Mouse (Mus musculus) embryonic facial prominence, embryonic 14.5 days (tissue): ENCODE data around the gene 4930516K23Rik. TPM values are rescaled to one million over a fixed set of nuclear protein-coding genes. Genes with fewer than 3 reads are reported as not detected.

Experiments
- ATAC-seq: fragments of 200-750 bp; cut with Nextera tagmentation; 2 replicates; pipeline ENCODE4 v1.8.0; 2017; ENCODE audit warnings: low read depth, moderate number of reproducible peaks, moderate TSS enrichment
- DNase-seq: peaks from one replicate; pipeline ENCODE4 v3.0.0-alpha.2; 2015; ENCODE audit warnings: low spot score
- H3K27ac ChIP-seq: fragments of 300-500 bp; sonication (generic); replicated peaks from 2 replicates; pipeline ENCODE4 v1.5.1; 2014; ENCODE audit warnings: low read depth, mild to moderate bottlenecking, low read length, moderate library complexity
- H3K27me3 ChIP-seq: fragments of 300-500 bp; sonication (generic); replicated peaks from 2 replicates; pipeline ENCODE4 v1.6.1; 2014; ENCODE audit warnings: low read length; ENCODE audit not compliant: control insufficient read depth, insufficient read depth
- H3K36me3 ChIP-seq: fragments of 300-500 bp; sonication (generic); 2 replicates; pipeline ENCODE4 v1.6.1; 2014; ENCODE audit warnings: low read length, mixed read lengths; ENCODE audit not compliant: control insufficient read depth, insufficient read depth
- H3K4me1 ChIP-seq: fragments of 300-500 bp; sonication (generic); 2 replicates; pipeline ENCODE4 v1.6.1; 2014; ENCODE audit warnings: antibody characterized with exemption, low read length; ENCODE audit not compliant: control insufficient read depth, insufficient read depth
- H3K4me2 ChIP-seq: fragments of 300-500 bp; sonication (generic); 2 replicates; pipeline ENCODE4 v1.6.1; 2014; ENCODE audit warnings: low read depth, mild to moderate bottlenecking, low read length, moderate library complexity, mixed read lengths
- H3K4me3 ChIP-seq: fragments of 300-500 bp; sonication (generic); 2 replicates; pipeline ENCODE4 v1.5.1; 2014; ENCODE audit warnings: low read depth, mild to moderate bottlenecking, low read length
- H3K9ac ChIP-seq: fragments of 300-500 bp; sonication (generic); 2 replicates; pipeline ENCODE4 v1.6.1; 2014; ENCODE audit warnings: low read depth, mild to moderate bottlenecking, low read length, moderate library complexity, mixed read lengths
- H3K9me3 ChIP-seq: fragments of 300-500 bp; sonication (generic); 2 replicates; pipeline ENCODE4 v1.6.1; 2016; ENCODE audit warnings: low read length; ENCODE audit not compliant: control insufficient read depth
- WGBS: fragments of 180-500 bp; shearing (Covaris S2); extraction: QIAGEN DNeasy Blood & Tissue Kit; methylation state at CpG from one replicate; pipeline ENCODE4 v1.1.7; 2014; 5-methylcytosine and 5-hydroxymethylcytosine counted together
- polyA plus RNA-seq: library from polyadenylated mRNA; unstranded; fragments of >200 nt; fragmentation: Nextera tagmentation; extraction: Ambion mirVana; gene quantifications from 2 replicates; pipeline ENCODE4 v1.2.1, GENCODE M21; 2014

Gene 4930516K23Rik
- polyA plus RNA-seq, 1 experiment from 2014 or later = not detected

DNA sequence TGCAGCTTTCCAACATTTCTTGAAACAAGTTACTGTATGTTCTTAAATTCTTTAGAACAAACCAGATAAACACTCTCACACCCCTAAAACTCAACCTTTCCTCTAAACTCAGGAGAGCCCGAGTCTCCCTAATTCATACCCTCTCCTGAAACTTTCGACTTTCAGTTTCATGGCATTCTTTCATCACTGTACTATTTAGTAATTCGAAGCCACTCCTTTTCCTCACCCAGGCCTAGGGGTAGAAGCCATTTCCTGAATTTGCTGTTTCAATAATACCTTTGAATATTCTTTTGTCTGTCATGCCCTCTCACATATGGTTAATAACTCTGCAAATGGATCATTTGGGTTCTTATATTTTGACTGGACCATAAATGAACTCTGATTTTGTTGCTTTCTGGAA is 34.3 kb downstream of the 4930516K23Rik start:
- ATAC-seq = no peak
- DNase-seq = no peak
- Histone ChIP-seq H3K4me2 (no peak overlapping the region), H3K36me3 (no peaks in the 10 kb centered on the region), H3K4me1 (no peaks in the 10 kb centered on the region), H3K9ac (no peak overlapping the region), H3K27ac (no peak overlapping the region), H3K9me3 (no peaks in the 10 kb centered on the region), H3K27me3 (no peaks in the 10 kb centered on the region), H3K4me3 (no peak overlapping the region)
- 80% methylated on average over 3 of the region's 3 CpGs for WGBS

DNA sequence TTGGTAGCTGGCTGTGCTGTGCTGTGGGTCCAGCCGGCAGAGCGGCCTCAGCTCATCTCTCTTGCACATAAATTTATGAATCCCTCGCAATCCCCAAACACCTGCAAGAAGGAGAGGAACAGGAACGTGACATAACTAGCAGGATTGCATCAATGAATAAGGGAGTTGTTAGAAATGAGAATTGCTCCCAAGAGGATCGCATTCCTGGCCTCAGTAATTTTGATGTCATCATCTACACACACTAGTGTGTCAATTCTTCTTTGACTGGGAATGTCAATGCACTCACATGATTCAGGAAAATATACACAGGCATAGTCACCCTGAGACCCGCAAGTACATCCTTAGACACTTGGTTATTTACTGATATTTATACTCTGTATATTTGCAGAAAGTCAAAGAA is 35.8 kb downstream of the 4930516K23Rik start, which contains the start of gene Olfr640:
TSS of gene Olfr640 (minus strand) at position 101 of the 400 bp plus-strand sequence.
- H3K4me2 ChIP-seq = no peak within 1 kb of the TSS
- no peak within 1 kb of the TSS for H3K4me3 ChIP-seq
- 77% methylated on average over 6 of the region's 6 CpGs for WGBS

DNA sequence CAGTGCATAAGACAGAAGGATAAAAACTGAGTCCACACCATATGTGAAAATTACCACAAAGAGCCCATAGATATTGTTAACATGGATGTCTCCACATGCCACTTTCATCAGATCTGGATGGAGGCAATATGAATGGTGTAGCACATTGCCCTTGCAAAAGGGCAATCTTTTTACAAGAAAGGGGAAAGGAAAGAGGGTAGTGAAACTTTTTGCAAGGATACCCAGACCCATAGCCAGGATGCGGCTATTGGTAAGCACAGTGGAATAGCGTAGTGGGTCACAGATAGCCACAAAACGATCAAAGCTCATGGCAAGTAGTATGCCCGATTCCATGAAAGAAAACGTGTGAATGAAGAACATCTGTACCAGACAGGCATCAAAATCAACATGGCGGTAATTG is 39.6 kb downstream of the 4930516K23Rik start:
- no peaks in the 10 kb centered on the region for H3K36me3 ChIP-seq
- H3K27ac ChIP-seq = no peak overlapping the region
- no peak overlapping the region for H3K4me2 ChIP-seq
- H3K4me3 ChIP-seq = no peak overlapping the region
- no peaks in the 10 kb centered on the region for H3K4me1 ChIP-seq
- no peak overlapping the region for H3K9ac ChIP-seq
- no peaks in the 10 kb centered on the region for H3K9me3 ChIP-seq
- 89% methylated on average over 6 of the region's 6 CpGs for WGBS
- no peak for ATAC-seq
- DNase-seq = no peak
- H3K27me3 ChIP-seq = no peaks in the 10 kb centered on the region

More for the DNA sequence above, 35.8 kb downstream of the 4930516K23Rik start, which contains the start of gene Olfr640:
- Histone ChIP-seq H3K36me3 (no peaks in the 10 kb centered on the region), H3K9me3 (no peaks in the 10 kb centered on the region), H3K27me3 (no peaks in the 10 kb centered on the region), H3K4me1 (no peaks in the 10 kb centered on the region), H3K9ac (no peak within 1 kb of the TSS), H3K27ac (no peak within 1 kb of the TSS)
- no peak for ATAC-seq
- no peak for DNase-seq

DNA sequence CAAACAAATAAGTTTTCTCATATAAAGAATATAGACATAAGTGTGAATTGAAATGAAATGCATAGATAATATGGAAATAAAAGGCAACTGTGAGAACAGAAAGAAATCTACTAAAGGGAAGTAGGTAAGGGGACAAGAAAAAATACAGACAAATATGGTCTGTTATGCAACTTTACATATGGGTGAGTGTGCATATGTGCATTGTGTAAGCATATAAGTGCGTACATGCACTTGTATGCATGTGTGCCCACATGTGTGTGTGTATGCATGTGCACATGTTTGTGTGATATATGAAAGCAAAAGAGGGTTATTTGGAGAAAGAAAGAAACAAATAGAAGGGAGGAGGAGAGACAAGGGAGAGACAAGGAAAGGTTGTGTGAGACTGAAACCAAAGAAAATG is 42.3 kb downstream of the 4930516K23Rik start:
- WGBS = 74% methylated on average over 1 of the region's 1 CpGs
- no peak overlapping the region for H3K4me3 ChIP-seq
- H3K4me1 ChIP-seq = no peaks in the 10 kb centered on the region
- no peaks in the 10 kb centered on the region for H3K36me3 ChIP-seq
- no peak overlapping the region for H3K27ac ChIP-seq
- no peaks in the 10 kb centered on the region for H3K27me3 ChIP-seq
- DNase-seq (no peak), ATAC-seq (no peak)
- no peak overlapping the region for H3K4me2 ChIP-seq
- no peaks in the 10 kb centered on the region for H3K9me3 ChIP-seq
- H3K9ac ChIP-seq = no peak overlapping the region

DNA sequence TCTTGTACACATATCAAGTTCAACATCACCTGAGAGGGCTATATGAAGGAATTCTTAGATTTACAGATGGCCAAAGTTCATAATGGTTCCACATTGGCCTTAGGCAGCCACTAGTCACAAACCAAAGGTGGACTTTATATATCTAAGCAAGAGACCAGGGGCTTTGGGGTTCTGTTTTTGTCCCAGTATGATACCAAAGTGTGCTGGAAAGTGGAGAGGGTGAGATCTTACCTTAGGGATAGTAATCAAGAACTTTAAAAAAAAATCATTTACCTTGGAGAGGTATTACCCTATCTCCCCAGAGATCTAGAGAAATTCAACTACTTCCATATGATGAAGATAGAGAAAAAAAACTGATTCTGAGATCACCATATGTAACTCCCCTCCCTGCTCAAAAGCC is 44.0 kb downstream of the 4930516K23Rik start, which contains the start of gene Olfr639:
TSS of gene Olfr639 (minus strand) at position 101 of the 400 bp plus-strand sequence.
- no peak within 1 kb of the TSS for H3K9ac ChIP-seq
- no peaks in the 10 kb centered on the region for H3K27me3 ChIP-seq
- no peak for ATAC-seq
- H3K27ac ChIP-seq = no peak within 1 kb of the TSS
- H3K36me3 ChIP-seq = no peaks in the 10 kb centered on the region
- no peaks in the 10 kb centered on the region for H3K4me1 ChIP-seq
- H3K9me3 ChIP-seq = no peaks in the 10 kb centered on the region
- no peak within 1 kb of the TSS for H3K4me3 ChIP-seq
- H3K4me2 ChIP-seq = no peak within 1 kb of the TSS
- DNase-seq = no peak

Other genes with a start within 250 kb of the 4930516K23Rik start
- gene Hbb-bt, start 247.4 kb downstream of the 4930516K23Rik start, polyA plus RNA-seq = 4,240 and 4,969 TPM in 2 replicates
- 10,123 and 13,531 TPM in 2 replicates for gene Hbb-bs, start 233.3 kb downstream of the 4930516K23Rik start, polyA plus RNA-seq
- not detected in 2 replicates for gene Hbb-bh2, start 220.9 kb downstream of the 4930516K23Rik start, polyA plus RNA-seq
- gene Hbb-bh1, start 218.3 kb downstream of the 4930516K23Rik start, polyA plus RNA-seq = 3.6 and 8.0 TPM in 2 replicates
- 391 and 1,497 TPM in 2 replicates for gene Hbb-y, start 208.2 kb downstream of the 4930516K23Rik start, polyA plus RNA-seq
- gene Olfr66, start 175.2 kb downstream of the 4930516K23Rik start, polyA plus RNA-seq = not detected in 2 replicates
- gene Olfr64, start 167.0 kb downstream of the 4930516K23Rik start, polyA plus RNA-seq = not detected in 2 replicates
- 0.13 and 0.35 TPM in 2 replicates for gene Olfr65, start 158.0 kb downstream of the 4930516K23Rik start, polyA plus RNA-seq
- gene Olfr631, start 132.6 kb downstream of the 4930516K23Rik start, polyA plus RNA-seq = not detected in 2 replicates
- not detected in 2 replicates for gene Olfr632, start 127.1 kb downstream of the 4930516K23Rik start, polyA plus RNA-seq
- gene Olfr633, start 117.0 kb downstream of the 4930516K23Rik start, polyA plus RNA-seq = not detected in 2 replicates
- gene Olfr635, start 90.3 kb downstream of the 4930516K23Rik start, polyA plus RNA-seq = not detected in 2 replicates
- gene Olfr638, start 62.7 kb downstream of the 4930516K23Rik start, polyA plus RNA-seq = not detected in 2 replicates
- not detected in 2 replicates for gene Olfr639, start 44.1 kb downstream of the 4930516K23Rik start, polyA plus RNA-seq
- 0.13 and 0.14 TPM in 2 replicates for gene Olfr640, start 35.9 kb downstream of the 4930516K23Rik start, polyA plus RNA-seq
- gene Olfr641, start 26.0 kb downstream of the 4930516K23Rik start, polyA plus RNA-seq = 0.10 TPM in 1 of 2 replicates, not detected in the other
- not detected in 2 replicates for gene Olfr642, start 8.8 kb downstream of the 4930516K23Rik start, polyA plus RNA-seq
- gene Olfr644, start 10.4 kb upstream of the 4930516K23Rik start, polyA plus RNA-seq = 0.21 and 0.38 TPM in 2 replicates
- not detected in 2 replicates for gene Olfr645, start 24.0 kb upstream of the 4930516K23Rik start, polyA plus RNA-seq
- not detected in 2 replicates for gene Olfr646, start 43.4 kb upstream of the 4930516K23Rik start, polyA plus RNA-seq
- not detected in 2 replicates for gene Ubqln5, start 68.4 kb upstream of the 4930516K23Rik start, polyA plus RNA-seq
- not detected in 2 replicates for gene Olfr643, start 76.0 kb upstream of the 4930516K23Rik start, polyA plus RNA-seq
- gene Ubqln3, start 81.8 kb upstream of the 4930516K23Rik start, polyA plus RNA-seq = 0.21 and 0.25 TPM in 2 replicates
- gene Ubqlnl, start 89.1 kb upstream of the 4930516K23Rik start, polyA plus RNA-seq = 0.17 and 0.45 TPM in 2 replicates
- gene Olfm5, start 103.4 kb upstream of the 4930516K23Rik start, polyA plus RNA-seq = 17.6 and 28.0 TPM in 2 replicates
- 0.17 and 0.18 TPM in 2 replicates for gene Olfr648, start 121.9 kb upstream of the 4930516K23Rik start, polyA plus RNA-seq
- gene Olfr649, start 134.5 kb upstream of the 4930516K23Rik start, polyA plus RNA-seq = not detected in 2 replicates
- 0.72 and 0.89 TPM in 2 replicates for gene Trim6, start 157.3 kb upstream of the 4930516K23Rik start, polyA plus RNA-seq
- gene Trim34a, start 183.0 kb upstream of the 4930516K23Rik start, polyA plus RNA-seq = 2.2 and 2.4 TPM in 2 replicates
- gene Trim5, start 226.6 kb upstream of the 4930516K23Rik start, polyA plus RNA-seq = 0.19 and 0.47 TPM in 2 replicates